Mouse (Mus musculus) embryo, embryonic 10.5 days (tissue): ENCODE measurements at regions not wholly inside any gene's neighbourhood (a gene's known extent, or its start where the extent isn't known, plus 50 kb on each side); places are given as distances from the start of the nearest gene placed in this dataset.

ENCODE experiments used
- DNase-seq: peaks from one replicate; pipeline ENCODE4 v3.0.0-alpha.2; 2015; ENCODE audit warnings: low spot score

DNA sequence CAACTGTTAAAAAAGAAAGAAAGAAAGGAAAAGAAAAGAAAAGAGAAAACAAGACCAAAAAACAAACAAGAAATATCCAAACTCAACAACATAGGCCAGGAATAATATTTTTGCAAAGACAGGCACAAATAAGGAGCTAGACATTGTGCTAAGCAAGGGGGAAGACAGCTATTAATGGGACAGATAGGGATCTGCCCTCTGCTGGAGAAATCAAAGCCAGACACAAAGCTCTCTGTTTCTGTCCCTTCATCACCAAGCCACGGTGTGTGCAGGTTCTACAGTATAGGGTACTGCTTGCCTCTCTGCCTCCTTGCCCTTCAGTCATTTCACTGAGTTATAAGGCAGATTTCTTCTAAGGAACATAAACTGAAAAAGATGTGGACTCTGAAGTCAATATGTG, 57.8 kb upstream of the Chchd3 start:
- DNase-seq: peak; percentile 7

DNA sequence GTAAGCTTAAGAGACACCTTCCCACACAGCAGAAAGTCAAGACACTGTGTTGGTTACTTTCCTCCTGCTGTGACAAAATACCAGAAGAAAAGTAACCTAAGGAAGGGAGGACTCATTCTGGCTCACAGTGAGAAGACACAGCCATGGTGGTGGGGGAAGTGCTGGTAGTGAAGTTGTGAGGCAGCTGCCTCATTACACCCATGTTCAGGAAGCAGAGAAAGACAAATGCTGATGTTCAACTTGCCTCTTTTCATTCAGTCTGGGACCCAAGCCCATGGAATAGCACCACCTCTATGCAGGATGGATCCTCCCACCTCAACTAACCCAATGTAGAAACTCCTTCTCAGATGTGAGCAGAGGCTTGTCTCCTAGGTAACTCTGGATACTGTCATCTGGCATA, 60.5 kb upstream of the Chchd3 start:
- no peak for DNase-seq

DNA sequence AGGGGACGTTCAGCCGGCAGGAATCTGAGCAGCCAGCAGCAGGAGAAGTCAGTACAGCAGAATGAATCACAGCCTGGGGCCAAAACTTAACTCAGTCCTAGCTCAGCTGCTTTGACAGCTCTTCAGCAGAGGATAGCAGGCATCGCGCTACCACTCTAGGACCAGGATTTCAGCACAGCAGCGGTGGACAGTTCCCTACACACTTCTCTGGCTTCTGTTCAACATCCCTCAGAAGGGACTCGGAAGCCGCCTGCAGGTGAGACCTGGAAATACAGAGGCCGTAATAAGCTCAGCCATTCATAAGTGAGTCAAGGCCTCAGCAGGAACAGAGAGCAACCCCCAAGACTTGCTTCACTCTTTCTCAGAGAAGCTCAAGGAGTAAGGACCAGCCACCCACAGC, 66.5 kb upstream of the Chchd3 start:
- peak; percentile 93 for DNase-seq

DNA sequence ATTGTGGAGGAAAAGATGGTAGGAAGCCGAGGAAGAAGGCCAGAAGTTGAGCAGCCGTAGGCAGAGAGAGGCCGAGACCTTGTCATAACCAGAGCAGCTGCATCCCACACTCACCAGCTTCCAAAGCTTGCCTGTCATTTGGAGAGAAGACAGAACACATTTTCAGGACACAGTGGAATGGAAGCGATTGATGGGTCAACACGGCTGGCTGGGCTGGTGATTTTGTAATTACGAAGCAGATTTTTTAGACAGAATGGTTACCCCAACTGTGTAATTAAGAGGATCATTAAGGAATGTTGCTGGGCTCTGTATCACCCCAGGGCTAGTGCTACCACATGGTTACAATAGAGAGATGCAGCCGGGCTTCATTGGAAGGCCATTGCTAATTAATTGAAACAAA, 76.8 kb upstream of the Chchd3 start:
- no peak for DNase-seq

DNA sequence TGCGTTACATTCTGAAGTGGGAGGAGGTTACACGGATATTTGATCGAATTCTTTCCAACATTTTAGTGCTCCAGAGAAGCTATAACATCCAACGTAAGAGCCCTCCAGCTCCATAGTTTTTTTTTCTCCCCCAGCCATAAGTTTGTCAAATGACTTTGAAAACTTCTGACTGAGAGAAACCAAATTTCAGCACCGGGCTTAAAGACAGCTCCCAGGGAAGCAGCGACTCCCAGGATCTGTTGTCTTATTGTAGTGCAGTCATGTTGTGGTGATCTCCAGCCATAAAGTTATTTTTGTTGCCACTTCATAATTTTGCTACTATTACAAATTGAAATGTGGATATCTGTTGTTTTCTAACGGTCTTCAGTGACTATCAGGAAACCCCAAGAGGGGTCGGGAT, 77.8 kb upstream of the Chchd3 start:
- DNase-seq: peak; percentile 71

DNA sequence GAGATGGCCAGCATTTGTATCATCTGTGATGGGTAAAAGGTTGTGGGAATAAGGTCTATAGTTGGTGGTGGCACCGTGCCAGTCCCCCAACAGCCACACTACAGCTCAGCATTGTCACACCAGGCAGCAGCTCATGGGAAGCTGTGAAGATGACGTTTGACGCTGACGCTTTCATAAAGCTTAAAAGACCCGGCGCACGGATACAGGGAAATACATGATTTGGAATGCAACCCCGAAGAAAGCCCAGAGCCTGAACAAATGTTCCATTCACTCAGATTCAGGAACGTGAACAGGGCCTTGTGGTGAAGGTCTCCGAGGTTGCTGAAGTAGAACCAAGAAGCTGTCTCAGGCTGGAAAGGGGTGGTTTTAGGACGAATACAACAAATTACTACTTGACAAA, 82.4 kb upstream of the Exoc4 start:
- no peak for DNase-seq

DNA sequence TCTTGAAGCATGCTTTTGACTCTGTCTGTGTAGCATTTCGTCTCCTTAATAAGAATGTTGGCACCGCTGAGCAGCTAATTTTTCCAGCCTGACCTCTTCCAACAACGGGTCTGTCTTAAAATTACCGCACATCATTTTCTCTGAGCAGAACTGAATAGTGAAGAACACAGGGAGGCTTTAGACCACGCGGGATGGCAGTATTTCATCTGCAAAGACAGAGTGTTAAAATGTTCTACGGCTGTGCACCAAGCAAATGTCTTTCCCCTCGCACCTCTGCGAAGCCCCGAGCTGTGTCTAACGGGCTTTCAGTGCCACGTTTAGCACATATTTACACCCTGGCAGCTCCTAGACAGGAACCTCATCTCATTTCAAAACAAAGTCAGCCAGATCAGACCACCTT, 75.3 kb upstream of the Exoc4 start:
- peak; percentile 6 for DNase-seq

DNA sequence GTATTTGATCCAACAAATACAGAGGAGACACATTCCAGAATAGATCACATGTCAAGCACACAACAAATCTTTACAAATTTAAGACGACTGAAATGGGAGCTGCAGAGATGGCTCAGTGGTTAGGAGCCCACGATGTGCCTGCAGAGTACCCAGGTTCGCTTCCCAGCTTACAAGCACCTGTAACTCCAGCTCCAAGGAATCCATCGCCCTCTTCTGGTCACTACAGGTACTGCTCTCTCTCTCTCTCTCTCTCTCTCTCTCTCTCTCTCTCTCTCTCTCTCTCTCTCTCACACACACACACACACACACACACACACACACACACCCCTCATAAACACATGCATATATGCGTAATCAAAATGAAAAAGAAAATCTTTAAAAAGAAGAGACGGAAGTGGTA, 74.3 kb upstream of the Exoc4 start:
- DNase-seq: peak; percentile 14

DNA sequence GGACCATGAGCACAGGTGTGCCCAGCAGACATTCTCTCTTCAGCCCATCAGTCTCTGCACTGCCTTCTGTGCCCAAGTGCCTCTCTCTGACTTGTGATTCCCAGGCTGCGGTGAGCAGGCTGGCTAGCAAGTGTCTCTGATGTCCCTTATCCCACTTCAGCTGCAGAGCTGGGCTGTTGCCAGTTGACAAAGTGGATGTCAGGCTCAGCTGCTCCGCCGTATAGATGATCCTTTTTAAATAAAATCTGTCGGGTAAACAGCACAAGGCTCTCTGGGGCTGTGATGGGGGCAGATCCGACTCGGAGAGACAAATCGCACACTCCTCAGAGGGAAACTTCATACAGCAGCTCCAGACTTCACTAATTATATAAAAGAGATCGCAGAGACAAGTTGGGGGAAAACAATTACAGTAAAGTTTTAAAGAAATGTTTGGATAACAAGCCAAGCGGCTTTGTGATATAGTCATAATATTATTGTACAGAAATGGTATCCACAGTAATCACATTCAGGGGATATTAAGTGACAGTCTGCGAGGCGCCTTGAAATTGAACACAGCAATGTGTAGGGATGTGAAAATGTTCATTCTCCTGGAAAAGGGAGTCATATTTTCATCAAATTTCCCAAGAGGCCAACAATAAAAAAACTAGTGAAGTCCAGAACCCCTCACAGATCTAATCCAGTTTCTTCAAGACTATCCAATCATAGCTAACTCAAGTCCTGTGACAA, 59.2 kb upstream of the Exoc4 start:
- no peak for DNase-seq

DNA sequence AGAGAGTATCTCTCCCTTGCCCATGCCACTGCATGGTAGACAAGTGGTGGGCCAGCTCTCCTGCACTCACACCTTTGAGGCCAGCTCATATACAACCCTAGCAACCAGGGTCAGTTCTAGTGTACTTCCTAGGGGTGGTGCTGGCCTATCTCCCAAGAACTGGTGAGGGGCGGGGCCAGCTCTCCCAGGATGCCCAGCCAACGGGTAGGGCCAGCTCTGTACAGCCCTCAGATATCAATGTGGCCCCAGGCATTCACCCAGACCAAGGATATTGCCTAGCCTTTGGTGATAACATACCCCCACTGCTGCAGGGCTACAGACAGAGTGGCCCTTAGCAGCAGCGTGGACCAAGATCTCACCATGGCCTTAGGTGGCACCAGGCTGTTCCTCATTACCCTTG, 55.1 kb upstream of the Exoc4 start:
- DNase-seq: no peak
